Mouse (Mus musculus) bone marrow, adult 2 months (tissue): Measurements from ENCODE around the gene Sh2b3.

Experiments used
- CTCF ChIP-seq: fragments of 200-500 bp; IDR thresholded peaks from 2 replicates; pipeline ENCODE4 v1.5.1; 2011; ENCODE audit warnings: low read length, control low read depth; ENCODE audit not compliant: control insufficient read depth, insufficient read depth
- POLR2A ChIP-seq: fragments of 200-500 bp; IDR thresholded peaks from 2 replicates; pipeline ENCODE4 v1.6.1; 2011; ENCODE audit warnings: low read depth, mild to moderate bottlenecking, control low read depth, low read length, borderline replicate concordance; ENCODE audit not compliant: control insufficient read depth

DNA sequence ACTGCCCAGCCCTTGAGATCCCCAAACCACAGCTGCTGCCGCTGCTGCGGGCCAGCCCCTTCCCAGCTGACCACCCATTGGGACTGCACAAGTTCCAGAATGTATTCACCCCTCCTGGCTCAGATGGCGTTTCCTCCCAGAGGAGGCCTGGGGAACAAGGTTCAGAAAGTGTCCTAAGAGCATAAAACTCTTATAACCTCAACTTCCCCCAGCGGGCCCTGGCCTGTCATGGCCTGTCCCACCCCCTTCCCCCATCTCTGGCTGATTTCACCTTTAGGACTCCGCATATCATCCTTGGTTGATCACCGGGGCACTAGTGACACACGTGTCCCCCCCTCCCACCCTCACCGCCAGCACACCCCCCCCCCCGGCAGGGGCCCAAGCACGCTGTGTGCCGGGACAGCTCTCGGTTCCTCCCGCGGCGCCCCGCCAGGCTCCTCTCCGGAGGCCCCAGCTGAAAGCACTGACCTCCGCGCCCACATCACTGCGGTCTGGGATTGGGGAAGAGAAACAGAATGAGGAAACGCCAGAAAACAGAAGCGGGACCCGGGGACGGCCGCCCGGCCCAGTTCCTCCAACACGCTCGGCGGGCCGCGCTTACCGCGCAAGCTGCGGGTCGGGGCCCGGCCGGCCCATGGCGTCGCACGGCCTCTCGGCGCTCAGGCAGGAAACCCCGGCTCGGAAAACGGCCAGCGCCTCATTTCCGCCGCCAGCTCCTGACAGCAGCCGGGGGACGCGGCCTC is 1.3 kb downstream of the Sh2b3 start:
- TF ChIP-seq POLR2A (no peak), CTCF (no peak)
